Mouse (Mus musculus) heart, embryonic 13.5 days (tissue): ENCODE data around the gene Actg2. TPM values are rescaled to one million over a fixed set of nuclear protein-coding genes. Genes with fewer than 3 reads are reported as not detected.

Experiments used
- ATAC-seq: fragments of 200-750 bp; cut with Nextera tagmentation; 2 replicates; pipeline ENCODE4 v1.8.0; 2017; ENCODE audit warnings: moderate TSS enrichment; ENCODE audit not compliant: insufficient number of reproducible peaks, low FRiP score, low TSS enrichment; ENCODE audit errors: extremely low read depth
- H3K27ac ChIP-seq: fragments of 300-500 bp; sonication (generic); replicated peaks from 2 replicates; pipeline ENCODE4 v1.5.1; 2015; ENCODE audit warnings: moderate library complexity, mild to moderate bottlenecking, inconsistent platforms
- H3K27me3 ChIP-seq: fragments of 300-500 bp; sonication (generic); replicated peaks from 2 replicates; pipeline ENCODE4 v1.6.1; 2015; ENCODE audit warnings: mild to moderate bottlenecking, inconsistent platforms
- H3K36me3 ChIP-seq: fragments of 300-500 bp; sonication (generic); 2 replicates; pipeline ENCODE4 v1.6.1; 2015; ENCODE audit warnings: mild to moderate bottlenecking, inconsistent platforms
- H3K4me1 ChIP-seq: fragments of 300-500 bp; sonication (generic); 2 replicates; pipeline ENCODE4 v1.6.1; 2015; ENCODE audit warnings: inconsistent platforms
- H3K4me2 ChIP-seq: fragments of 300-500 bp; sonication (generic); 2 replicates; pipeline ENCODE4 v1.6.1; 2015; ENCODE audit warnings: inconsistent platforms, mild to moderate bottlenecking, moderate library complexity
- H3K4me3 ChIP-seq: fragments of 300-500 bp; sonication (generic); 2 replicates; pipeline ENCODE4 v1.5.1; 2015; ENCODE audit warnings: moderate library complexity, mild to moderate bottlenecking, inconsistent platforms
- H3K9ac ChIP-seq: fragments of 300-500 bp; sonication (generic); 2 replicates; pipeline ENCODE4 v1.6.1; 2015; ENCODE audit warnings: inconsistent platforms, mild to moderate bottlenecking, moderate library complexity
- H3K9me3 ChIP-seq: fragments of 300-500 bp; sonication (generic); 2 replicates; pipeline ENCODE4 v1.6.1; 2016; ENCODE audit warnings: inconsistent platforms
- WGBS: fragments of 180-500 bp; shearing (Covaris S2); methylation state at CpG from one replicate; pipeline ENCODE4 v1.1.7; 2015; ENCODE audit warnings: mixed read lengths; 5-methylcytosine and 5-hydroxymethylcytosine counted together
- polyA plus RNA-seq: library from polyadenylated mRNA; unstranded; fragments of >200 nt; fragmentation: Nextera tagmentation; extraction: Ambion mirVana; gene quantifications from 2 replicates; pipeline ENCODE4 v1.2.1, GENCODE M21; 2015

Actg2 gene
- polyA plus RNA-seq, 1 experiment from 2014 or later = 15.2 TPM

- no peak for ATAC-seq
- Histone ChIP-seq H3K27me3 (no peaks in the 10 kb centered on the region), H3K4me1 (peaks cover 37% of the 10 kb centered on the region), H3K4me2 (0 out of 2 replicates have a peak overlapping the region, but pooled peaks have one; percentile 2), H3K9ac (no peak overlapping the region), H3K9me3 (no peaks in the 10 kb centered on the region), H3K4me3 (no peak overlapping the region), H3K27ac (peak overlapping the region; percentile 88), H3K36me3 (peaks cover 69% of the 10 kb centered on the region)
- 29% methylated on average over 6 of the region's 6 CpGs for WGBS
Observed at GRCm38 (mm10) chr6:83555972-83556371, 19.9 kb upstream of the Actg2 start.

GRCm38 (mm10) chr6:83548346-83548745 is 12.3 kb upstream of the Actg2 start:
- WGBS = 65% methylated on average over 5 of the region's 5 CpGs
- ATAC-seq = no peak
- no peaks in the 10 kb centered on the region for H3K4me1 ChIP-seq

GRCm38 (mm10) chr6:83545778-83546177 is 9.7 kb upstream of the Actg2 start:
- Histone ChIP-seq H3K27me3 (no peaks in the 10 kb centered on the region), H3K9ac (no peak overlapping the region), H3K4me3 (no peak overlapping the region), H3K9me3 (no peaks in the 10 kb centered on the region), H3K4me2 (no peak overlapping the region), H3K4me1 (peaks cover 25% of the 10 kb centered on the region), H3K27ac (no peak overlapping the region), H3K36me3 (peaks cover 44% of the 10 kb centered on the region)
- WGBS = 81% methylated on average over 3 of the region's 3 CpGs
- no peak for ATAC-seq

More at GRCm38 (mm10) chr6:83548346-83548745, 12.3 kb upstream of the Actg2 start:
- Histone ChIP-seq H3K9me3 (no peaks in the 10 kb centered on the region), H3K27ac (no peak overlapping the region), H3K36me3 (peaks cover 57% of the 10 kb centered on the region), H3K27me3 (no peaks in the 10 kb centered on the region), H3K9ac (no peak overlapping the region), H3K4me2 (no peak overlapping the region), H3K4me3 (no peak overlapping the region)

- peak overlapping the region; percentile 3; the same call in 1 of the 2 replicates for H3K4me2 ChIP-seq
- H3K4me3 ChIP-seq = no peak overlapping the region
- peak overlapping the region; percentile 88 for H3K27ac ChIP-seq
- peaks cover 33% of the 10 kb centered on the region for H3K4me1 ChIP-seq
- ATAC-seq = peak; percentile 81
- H3K27me3 ChIP-seq = no peaks in the 10 kb centered on the region
- peak overlapping the region; percentile 45 for H3K9ac ChIP-seq
- peaks cover 30% of the 10 kb centered on the region for H3K36me3 ChIP-seq
- WGBS = 39% methylated on average over 11 of the region's 11 CpGs
- H3K9me3 ChIP-seq = no peaks in the 10 kb centered on the region
Observed at GRCm38 (mm10) chr6:83541756-83542456, 5.8 kb upstream of the Actg2 start.

- no peak for ATAC-seq
- H3K4me1 ChIP-seq = peaks cover 38% of the 10 kb centered on the region
Observed at GRCm38 (mm10) chr6:83540017-83540416, 4.0 kb upstream of the Actg2 start.

GRCm38 (mm10) chr6:83536795-83537059 is 662 bp upstream of the Actg2 start:
- 54% methylated on average over 6 of the region's 6 CpGs for WGBS
- no peak for ATAC-seq
- Histone ChIP-seq H3K9ac (no peak overlapping the region), H3K4me3 (no peak overlapping the region), H3K27me3 (peaks cover 4% of the 10 kb centered on the region; the same call in 1 of the 2 replicates), H3K36me3 (no peaks in the 10 kb centered on the region), H3K4me2 (no peak overlapping the region), H3K4me1 (peaks cover 23% of the 10 kb centered on the region), H3K9me3 (no peaks in the 10 kb centered on the region), H3K27ac (peak overlapping the region; percentile 53)

More at GRCm38 (mm10) chr6:83540017-83540416, 4.0 kb upstream of the Actg2 start:
- H3K27ac ChIP-seq = peak overlapping the region; percentile 88
- H3K27me3 ChIP-seq = no peaks in the 10 kb centered on the region
- H3K4me2 ChIP-seq = no peak overlapping the region
- peaks cover 12% of the 10 kb centered on the region for H3K36me3 ChIP-seq
- WGBS = 36% methylated on average over 4 of the region's 4 CpGs
- H3K9me3 ChIP-seq = no peaks in the 10 kb centered on the region
- no peak overlapping the region for H3K4me3 ChIP-seq
- H3K9ac ChIP-seq = no peak overlapping the region

GRCm38 (mm10) chr6:83532608-83533007 is 3.5 kb downstream of the Actg2 start:
- no peak overlapping the region for H3K9ac ChIP-seq
- WGBS = 62% methylated on average over 2 of the region's 2 CpGs

GRCm38 (mm10) chr6:83523194-83523593 is 12.9 kb downstream of the Actg2 start:
- H3K9me3 ChIP-seq = no peaks in the 10 kb centered on the region
- no peaks in the 10 kb centered on the region for H3K36me3 ChIP-seq
- peak overlapping the region; percentile 50 for H3K9ac ChIP-seq
- no peak overlapping the region for H3K4me3 ChIP-seq
- 7% methylated on average over 6 of the region's 6 CpGs for WGBS
- no peak overlapping the region for H3K27ac ChIP-seq
- ATAC-seq = no peak
- H3K4me2 ChIP-seq = peak overlapping the region; percentile 36
- H3K4me1 ChIP-seq = peaks cover 23% of the 10 kb centered on the region
- H3K27me3 ChIP-seq = no peaks in the 10 kb centered on the region

More at GRCm38 (mm10) chr6:83532608-83533007, 3.5 kb downstream of the Actg2 start:
- Histone ChIP-seq H3K36me3 (no peaks in the 10 kb centered on the region), H3K4me2 (no peak overlapping the region), H3K27me3 (peaks cover 4% of the 10 kb centered on the region; the same call in 1 of the 2 replicates), H3K27ac (no peak overlapping the region), H3K9me3 (no peaks in the 10 kb centered on the region), H3K4me1 (peaks cover 5% of the 10 kb centered on the region; the same call in 1 of the 2 replicates), H3K4me3 (no peak overlapping the region)
- no peak for ATAC-seq

- Histone ChIP-seq H3K4me2 (no peak overlapping the region), H3K36me3 (no peaks in the 10 kb centered on the region), H3K9me3 (no peaks in the 10 kb centered on the region), H3K4me1 (peaks cover 23% of the 10 kb centered on the region), H3K4me3 (no peak overlapping the region), H3K27me3 (no peaks in the 10 kb centered on the region), H3K27ac (peak overlapping the region; percentile 55), H3K9ac (no peak overlapping the region)
- no peak for ATAC-seq
- WGBS = 28% methylated on average over 6 of the region's 6 CpGs
Observed at GRCm38 (mm10) chr6:83521784-83522183, 14.3 kb downstream of the Actg2 start.

GRCm38 (mm10) chr6:83518637-83519036 is 17.4 kb downstream of the Actg2 start:
- no peaks in the 10 kb centered on the region for H3K36me3 ChIP-seq
- H3K9ac ChIP-seq = no peak overlapping the region
- WGBS = 78% methylated on average over 3 of the region's 3 CpGs
- ATAC-seq = no peak
- no peaks in the 10 kb centered on the region for H3K9me3 ChIP-seq
- no peak overlapping the region for H3K27ac ChIP-seq
- peaks cover 19% of the 10 kb centered on the region for H3K4me1 ChIP-seq
- no peak overlapping the region for H3K4me3 ChIP-seq
- no peak overlapping the region for H3K4me2 ChIP-seq
- no peaks in the 10 kb centered on the region for H3K27me3 ChIP-seq

GRCm38 (mm10) chr6:83515172-83515571 is 20.9 kb downstream of the Actg2 start:
- no peak for ATAC-seq
- H3K9ac ChIP-seq = no peak overlapping the region
- H3K27ac ChIP-seq = no peak overlapping the region
- H3K4me3 ChIP-seq = no peak overlapping the region
- H3K4me2 ChIP-seq = no peak overlapping the region
- no peaks in the 10 kb centered on the region for H3K27me3 ChIP-seq
- 62% methylated on average over 3 of the region's 3 CpGs for WGBS
- H3K4me1 ChIP-seq = 0 out of 2 replicates have a peak, but pooled peaks cover 2% of the 10 kb centered on the region
- H3K9me3 ChIP-seq = no peaks in the 10 kb centered on the region
- no peaks in the 10 kb centered on the region for H3K36me3 ChIP-seq

- no peak overlapping the region for H3K9ac ChIP-seq
- no peak overlapping the region for H3K27ac ChIP-seq
- H3K4me3 ChIP-seq = no peak overlapping the region
- no peaks in the 10 kb centered on the region for H3K9me3 ChIP-seq
- WGBS = 30% methylated on average over 1 of the region's 1 CpGs
- peaks cover 4% of the 10 kb centered on the region; the same call in 1 of the 2 replicates for H3K4me1 ChIP-seq
- no peak overlapping the region for H3K4me2 ChIP-seq
- H3K36me3 ChIP-seq = no peaks in the 10 kb centered on the region
- H3K27me3 ChIP-seq = no peaks in the 10 kb centered on the region
- no peak for ATAC-seq
Observed at GRCm38 (mm10) chr6:83512495-83512894, 23.6 kb downstream of the Actg2 start.
